In genomic region chr17:75551512-75552400, GRCm38 (mm10) we compare ENCODE assay signal across 8 mouse cellular contexts. TPM values are rescaled to one million over a fixed set of nuclear protein-coding genes. Genes with fewer than 3 reads are reported as not detected.
A peak's percentile ranks its signal among the peaks of the same experiment; 100 is the strongest.
DNase-seq lines count a peak whose midpoint lies in the region; ATAC-seq and TF ChIP-seq lines count a peak whose summit lies in the region.

Gene Fam98a (minus strand): TSS chr17:75551946.

- peak within 1 kb of the TSS; percentile 88 for H3K4me2 ChIP-seq in embryonic facial prominence, embryonic 14.5 days (ENCODE audit: low read depth, low read length)
- H3K4me2 ChIP-seq in limb, embryonic 13.5 days (replicated peaks): peak within 1 kb of the TSS; percentile 80
- peak within 1 kb of the TSS; percentile 90 for H3K4me2 ChIP-seq in midbrain, embryonic 16.5 days (ENCODE audit: low read length)

- peak; percentile 84 for TF ChIP-seq CTCF in heart, adult 2 months (IDR thresholded peaks at IDR 0.05)

- H3K27me3 ChIP-seq in embryonic facial prominence, embryonic 14.5 days (replicated peaks; ENCODE audit: control insufficient read depth, insufficient read depth, low read length): no peaks in the 10 kb centered on the region
- no peaks in the 10 kb centered on the region for H3K27me3 ChIP-seq in heart, adult 2 months (ENCODE audit: control insufficient read depth, insufficient read depth, low read length)
- no peaks in the 10 kb centered on the region for H3K27me3 ChIP-seq in limb, embryonic 13.5 days
- H3K27me3 ChIP-seq in midbrain, embryonic 16.5 days (ENCODE audit: control insufficient read depth, insufficient read depth, low read depth, low read length): no peaks in the 10 kb centered on the region

- peak; percentile 35; the same call in 1 of the 2 replicates for TF ChIP-seq EP300 in heart, adult 2 months (IDR thresholded peaks at IDR 0.05; ENCODE audit: insufficient read depth, low read depth, low read length)

- peak within 1 kb of the TSS; percentile 80 for H3K9ac ChIP-seq in embryonic facial prominence, embryonic 14.5 days (ENCODE audit: low read depth, low read length)
- H3K9ac ChIP-seq in heart, adult 2 months (ENCODE audit: low read depth, low read length): peak within 1 kb of the TSS; percentile 84
- peak within 1 kb of the TSS; percentile 85 for H3K9ac ChIP-seq in limb, embryonic 13.5 days
- H3K9ac ChIP-seq in midbrain, embryonic 16.5 days (ENCODE audit: low read depth, low read length): peak within 1 kb of the TSS; percentile 93

- H3K4me3 ChIP-seq in embryonic facial prominence, embryonic 14.5 days (ENCODE audit: low read depth, low read length): peak within 1 kb of the TSS; percentile 76
- H3K4me3 ChIP-seq in heart, adult 2 months: peak within 1 kb of the TSS; percentile 92
- peak within 1 kb of the TSS; percentile 85 for H3K4me3 ChIP-seq in limb, embryonic 13.5 days
- H3K4me3 ChIP-seq in midbrain, embryonic 16.5 days (ENCODE audit: low read depth, low read length): peak within 1 kb of the TSS; percentile 92

- DNase-seq in 3T3-L1 (ENCODE audit: low read depth, low spot score): peak; percentile 99
- DNase-seq in adrenal gland, postnatal 4 days (ENCODE audit: low spot score in 2 of 2): peak; percentile 97 to 98
- DNase-seq in embryonic facial prominence, embryonic 14.5 days (ENCODE audit: low spot score): peak; percentile 99
- peak; percentile 97 to 98 for DNase-seq in heart, adult 2 months
- DNase-seq in kidney, adult 8-10 months: peak; percentile 97 to 98
- DNase-seq in spleen, postnatal 10 days (ENCODE audit: low spot score in 2 of 2): peak; percentile 85 to 97

- peak; percentile 99 for ATAC-seq in embryonic facial prominence, embryonic 14.5 days (ENCODE audit: low read depth)
- peak; percentile 99 for ATAC-seq in limb, embryonic 13.5 days (ENCODE audit: low FRiP score, low read depth)
- ATAC-seq in midbrain, embryonic 16.5 days: peak; percentile 99

- TF ChIP-seq POLR2A in heart, adult 2 months (IDR thresholded peaks at IDR 0.05; ENCODE audit: insufficient read depth, low read depth, low read length): peak; percentile 88

- intact Hi-C loops in heart, adult 2 months (cut with DNase I): no loop called here

- H3K27ac ChIP-seq in embryonic facial prominence, embryonic 14.5 days (replicated peaks; ENCODE audit: low read depth, low read length): peak within 1 kb of the TSS; percentile 74; the same call in 1 of the 2 replicates
- H3K27ac ChIP-seq in heart, adult 2 months: peak within 1 kb of the TSS; percentile 83
- H3K27ac ChIP-seq in limb, embryonic 13.5 days: peak within 1 kb of the TSS; percentile 39; the same call in 1 of the 2 replicates
- H3K27ac ChIP-seq in midbrain, embryonic 16.5 days (ENCODE audit: low read length): peak within 1 kb of the TSS; percentile 76

- peaks cover 3% of the 10 kb centered on the region for H3K79me2 ChIP-seq in heart, adult 2 months (replicated peaks; ENCODE audit: control insufficient read depth, insufficient read depth, low read length)

- peaks cover 12% of the 10 kb centered on the region; the same call in 1 of the 2 replicates for H3K36me3 ChIP-seq in embryonic facial prominence, embryonic 14.5 days (ENCODE audit: control insufficient read depth, insufficient read depth, low read length)
- H3K36me3 ChIP-seq in heart, adult 2 months (ENCODE audit: control insufficient read depth, insufficient read depth, low read length): no peaks in the 10 kb centered on the region
- H3K36me3 ChIP-seq in limb, embryonic 13.5 days: peaks cover 10% of the 10 kb centered on the region; the same call in 1 of the 2 replicates
- H3K36me3 ChIP-seq in midbrain, embryonic 16.5 days (ENCODE audit: control insufficient read depth, insufficient read depth, low read length): no peaks in the 10 kb centered on the region

- no peaks in the 10 kb centered on the region for H3K9me3 ChIP-seq in embryonic facial prominence, embryonic 14.5 days (ENCODE audit: control insufficient read depth, low read length)
- no peaks in the 10 kb centered on the region for H3K9me3 ChIP-seq in limb, embryonic 13.5 days
- no peaks in the 10 kb centered on the region for H3K9me3 ChIP-seq in midbrain, embryonic 16.5 days (replicated peaks; ENCODE audit: control insufficient read depth, low read length, poor library complexity, severe bottlenecking)

- under 1% methylated on average over 48 of the region's 56 CpGs for whole genome bisulfite sequencing in embryonic facial prominence, embryonic 14.5 days
- under 1% methylated on average over 56 of the region's 56 CpGs for WGBS in heart, adult 2 months
- under 1% methylated on average over 56 of the region's 56 CpGs for WGBS in limb, embryonic 13.5 days
- under 1% methylated on average over 56 of the region's 56 CpGs for WGBS in midbrain, embryonic 16.5 days

- H3K4me1 ChIP-seq in embryonic facial prominence, embryonic 14.5 days (ENCODE audit: control insufficient read depth, insufficient read depth, low read length): peaks cover 10% of the 10 kb centered on the region; the same call in 1 of the 2 replicates
- peaks cover 2% of the 10 kb centered on the region; the same call in 1 of the 2 replicates for H3K4me1 ChIP-seq in heart, adult 2 months (ENCODE audit: control insufficient read depth, insufficient read depth, low read length)
- peaks cover 20% of the 10 kb centered on the region for H3K4me1 ChIP-seq in limb, embryonic 13.5 days
- peaks cover 11% of the 10 kb centered on the region for H3K4me1 ChIP-seq in midbrain, embryonic 16.5 days (ENCODE audit: control insufficient read depth, insufficient read depth, low read length)

RNA-seq across cellular contexts. Expression of gene Fam98a, which starts in this region (rescaled TPM):
- total RNA-seq in adrenal gland, postnatal 4 days (2021): 10 to 100 TPM; 22.9 to 26.5 TPM
- polyA plus RNA-seq in embryonic facial prominence, embryonic 14.5 days (2014; fragmentation: Nextera tagmentation; extraction: Ambion mirVana): 12.5 and 16.5 TPM in 2 replicates
- 10 to 100 TPM; 35.9 to 42.6 TPM for total RNA-seq in heart, adult 2 months (2021)
- polyA plus RNA-seq in heart, adult 2 months (2012; rRNA removed): 14.5 and 24.5 TPM in 2 replicates
- 30.6 and 30.8 TPM in 2 replicates for polyA plus RNA-seq in limb, embryonic 13.5 days (2015; fragmentation: Nextera tagmentation; extraction: Ambion mirVana)
- polyA plus RNA-seq in midbrain, embryonic 16.5 days (2015; fragmentation: Nextera tagmentation; extraction: Ambion mirVana): 24.4 and 26.6 TPM in 2 replicates

Comparison
In these comparisons a context has a peak if more than half of its experiments do, and no peak if none do; other contexts are left out.
1. Peak in every context shown above with its lines: DNase-seq, ATAC-seq, H3K4me3 ChIP-seq and H3K27ac ChIP-seq.